Mouse (Mus musculus) olfactory bulb, adult 2 months (tissue): ENCODE measurements around the gene Nt5dc1.

Source experiments
- CTCF ChIP-seq: fragments of 200-500 bp; IDR thresholded peaks from 2 replicates; pipeline ENCODE4 v1.5.1; 2012; ENCODE audit warnings: low read depth, mild to moderate bottlenecking, low read length, moderate library complexity; ENCODE audit not compliant: insufficient read depth
- POLR2A ChIP-seq: fragments of 200-500 bp; IDR thresholded peaks from 2 replicates; pipeline ENCODE4 v1.6.1; 2012; ENCODE audit warnings: mild to moderate bottlenecking, low read depth, low read length, moderate library complexity; ENCODE audit not compliant: insufficient read depth

GRCm38 (mm10) chr10:34297980-34298753 is 120.2 kb downstream of the Nt5dc1 start:
- TF ChIP-seq POLR2A (no peak), CTCF (no peak)
